Mouse (Mus musculus): ENCODE measurements at regions not wholly inside any gene's neighbourhood (a gene's known extent, or its start where the extent isn't known, plus 50 kb on each side); places are given as distances from the start of the nearest gene placed in this dataset.
"Not testable (repeated sequence)": the region's sequence is repeated elsewhere in the genome, so short reads cannot be mapped to it uniquely, and the experiment has no call there.

DNA sequence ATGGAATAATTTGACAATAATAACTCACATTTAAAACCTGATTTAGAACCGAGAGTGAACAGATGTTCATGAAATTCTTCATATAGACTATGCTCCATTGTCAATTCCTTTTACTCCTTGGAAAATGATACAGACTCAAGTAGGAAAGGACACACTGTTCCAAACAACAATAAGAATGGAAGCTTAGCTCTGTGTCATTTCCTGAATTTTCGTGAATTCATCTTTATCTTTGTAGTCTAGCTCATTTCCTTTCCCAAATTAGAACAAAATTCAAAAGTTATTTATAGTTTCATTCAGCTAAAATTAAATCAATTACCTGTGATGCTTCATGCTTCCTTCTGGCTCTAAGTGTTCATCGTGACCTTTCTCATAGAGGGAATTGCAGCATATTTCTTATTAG, 553.2 kb upstream of the Adamts5 start:
- Histone ChIP-seq H3K4me1 (ENCODE audit: insufficient read depth) (no peaks in the 10 kb centered on the region), H3K9me3 (ENCODE audit: low read length) (no peaks in the 10 kb centered on the region), H3K27ac (ENCODE audit: low read depth, low read length) (no peak overlapping the region), H3K9ac (no peak overlapping the region), H3K36me3 (ENCODE audit: insufficient read depth) (no peaks in the 10 kb centered on the region), H3K4me2 (ENCODE audit: low read depth) (no peak overlapping the region), H3K4me3 (ENCODE audit: low read depth, low read length) (no peak overlapping the region), H3K27me3 (ENCODE audit: insufficient read depth, low read length) (no peaks in the 10 kb centered on the region)
- DNase-seq: no peak
- TF ChIP-seq CTCF (IDR thresholded peaks at IDR 0.05; ENCODE audit: low read depth): no peak
- ATAC-seq: no peak
- WGBS: 66% methylated on average over 3 of the region's 3 CpGs

DNA sequence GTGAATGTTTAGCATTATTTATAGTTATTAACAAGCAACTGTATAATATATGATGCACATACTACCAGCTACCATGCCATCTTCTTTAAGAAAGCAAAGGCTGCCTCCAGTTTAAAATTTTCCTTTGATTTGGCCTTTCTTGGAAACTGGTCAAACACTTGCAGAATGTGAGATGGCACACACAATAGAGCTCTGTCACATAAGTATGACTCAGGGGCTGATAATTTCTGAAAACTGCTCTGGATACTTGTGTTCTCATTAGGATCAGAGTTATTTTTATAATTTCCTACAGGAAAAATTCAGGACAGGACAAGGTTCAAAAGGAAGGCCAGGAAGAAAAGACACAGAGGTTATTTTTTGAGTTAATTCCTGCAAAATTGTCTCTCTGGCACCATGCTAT, 552.4 kb upstream of the Adamts5 start:
- ATAC-seq (no peak), DNase-seq (no peak)
- no peak for TF ChIP-seq CTCF (IDR thresholded peaks at IDR 0.05; ENCODE audit: low read depth)
- Histone ChIP-seq H3K4me3 (ENCODE audit: low read depth, low read length) (no peak overlapping the region), H3K4me2 (ENCODE audit: low read depth) (no peak overlapping the region), H3K9ac (no peak overlapping the region), H3K36me3 (ENCODE audit: insufficient read depth) (no peaks in the 10 kb centered on the region), H3K27ac (ENCODE audit: low read depth, low read length) (no peak overlapping the region), H3K9me3 (ENCODE audit: low read length) (no peaks in the 10 kb centered on the region), H3K4me1 (ENCODE audit: insufficient read depth) (no peaks in the 10 kb centered on the region), H3K27me3 (ENCODE audit: insufficient read depth, low read length) (no peaks in the 10 kb centered on the region)

DNA sequence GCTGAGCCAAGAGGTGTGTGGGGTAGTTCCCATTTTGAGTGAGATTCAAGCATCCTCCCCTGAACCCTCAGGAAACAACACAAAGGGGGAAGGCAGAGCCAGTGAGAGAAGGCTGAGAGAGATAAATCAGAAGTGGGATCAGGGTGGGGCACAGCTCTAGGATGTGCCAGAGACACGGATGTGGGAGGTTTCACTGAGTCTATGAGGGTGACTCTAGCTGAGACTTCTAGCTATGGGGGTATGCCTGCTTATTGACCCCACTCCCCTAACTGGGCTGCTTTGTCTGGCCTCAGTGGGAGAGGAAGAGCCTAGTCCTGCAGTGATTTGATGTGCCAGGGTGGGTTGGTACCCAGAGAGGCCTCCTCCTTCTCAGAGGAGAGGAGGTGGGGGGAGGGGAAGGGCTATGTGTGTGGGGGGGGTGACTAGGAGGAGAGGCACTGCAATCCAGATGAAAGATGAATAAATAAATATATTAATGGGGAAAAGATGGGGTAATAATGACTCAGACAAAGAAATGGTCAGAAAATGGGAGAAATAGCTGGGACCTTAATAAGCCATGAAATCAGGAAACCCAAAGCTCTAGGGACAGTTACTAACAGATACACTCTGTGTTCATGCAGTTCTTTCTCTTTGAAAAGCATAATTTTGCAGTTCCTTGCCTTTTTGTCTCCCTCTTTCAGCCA, 547.0 kb upstream of the Adamts5 start:
- Histone ChIP-seq H3K4me1 (ENCODE audit: insufficient read depth) (no peaks in the 10 kb centered on the region), H3K4me3 (ENCODE audit: low read depth, low read length) (no peak overlapping the region), H3K36me3 (ENCODE audit: insufficient read depth) (no peaks in the 10 kb centered on the region), H3K9me3 (ENCODE audit: low read length) (no peaks in the 10 kb centered on the region), H3K9ac (no peak overlapping the region), H3K27me3 (ENCODE audit: insufficient read depth, low read length) (no peaks in the 10 kb centered on the region), H3K4me2 (ENCODE audit: low read depth) (no peak overlapping the region), H3K27ac (ENCODE audit: low read depth, low read length) (no peak overlapping the region)
- DNase-seq (no peak), ATAC-seq (no peak)
- TF ChIP-seq CTCF (IDR thresholded peaks at IDR 0.05; ENCODE audit: low read depth): no peak
- WGBS: 28% methylated on average over 1 of the region's 1 CpGs

DNA sequence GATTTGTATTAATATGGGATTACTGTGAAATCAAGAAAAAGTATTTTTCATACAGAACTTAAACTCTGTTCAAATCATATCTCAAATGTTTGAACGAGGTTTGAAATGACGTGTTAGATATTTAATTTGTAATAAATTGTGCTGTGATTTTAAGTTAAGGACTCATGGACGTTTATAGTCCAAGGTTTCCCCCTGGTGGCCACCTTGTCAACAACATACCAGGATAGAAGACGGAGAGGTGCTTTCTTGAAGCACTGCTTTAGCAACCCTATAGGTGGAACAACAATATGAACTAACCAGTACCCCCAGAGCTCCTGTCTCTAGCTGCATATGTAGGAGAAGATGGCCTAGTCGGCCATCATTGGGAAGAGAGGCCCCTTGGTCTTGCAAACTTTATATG, 517.8 kb upstream of the Adamts5 start:
- H3K9ac ChIP-seq; H3K9me3 ChIP-seq (ENCODE audit: low read length); H3K27ac ChIP-seq (ENCODE audit: low read depth, low read length); H3K36me3 ChIP-seq (ENCODE audit: insufficient read depth); H3K4me2 ChIP-seq (ENCODE audit: low read depth); H3K4me1 ChIP-seq (ENCODE audit: insufficient read depth); H3K4me3 ChIP-seq (ENCODE audit: low read depth, low read length); H3K27me3 ChIP-seq (ENCODE audit: insufficient read depth, low read length): not testable (repeated sequence)
- DNase-seq (peak; percentile 84), ATAC-seq (peak; percentile 75)
- WGBS: 7% methylated on average over 5 of the region's 5 CpGs
- peak; percentile 79 for TF ChIP-seq CTCF (IDR thresholded peaks at IDR 0.05; ENCODE audit: low read depth)

- no peak for TF ChIP-seq CTCF (IDR thresholded peaks at IDR 0.05; ENCODE audit: low read depth)
- WGBS: 84% methylated on average over 2 of the region's 2 CpGs
- DNase-seq: no peak
- Histone ChIP-seq H3K4me3 (ENCODE audit: low read depth, low read length) (no peak overlapping the region), H3K9ac (no peak overlapping the region), H3K4me2 (ENCODE audit: low read depth) (no peak overlapping the region), H3K27me3 (ENCODE audit: insufficient read depth, low read length) (no peaks in the 10 kb centered on the region), H3K27ac (ENCODE audit: low read depth, low read length) (no peak overlapping the region), H3K4me1 (ENCODE audit: insufficient read depth) (no peaks in the 10 kb centered on the region), H3K36me3 (ENCODE audit: insufficient read depth) (no peaks in the 10 kb centered on the region), H3K9me3 (ENCODE audit: low read length) (no peaks in the 10 kb centered on the region)
- no peak for ATAC-seq
Observed at GRCm38 (mm10) chr16:86404309-86404708, 502.7 kb upstream of the Adamts5 start.

GRCm38 (mm10) chr16:86401381-86401780, 499.8 kb upstream of the Adamts5 start:
- Histone ChIP-seq H3K27ac (ENCODE audit: low read depth, low read length) (no peak overlapping the region), H3K27me3 (ENCODE audit: insufficient read depth, low read length) (no peaks in the 10 kb centered on the region), H3K9ac (no peak overlapping the region), H3K36me3 (ENCODE audit: insufficient read depth) (no peaks in the 10 kb centered on the region), H3K4me2 (ENCODE audit: low read depth) (no peak overlapping the region), H3K4me3 (ENCODE audit: low read depth, low read length) (no peak overlapping the region), H3K9me3 (ENCODE audit: low read length) (no peaks in the 10 kb centered on the region), H3K4me1 (ENCODE audit: insufficient read depth) (no peaks in the 10 kb centered on the region)
- DNase-seq (no peak), ATAC-seq (no peak)
- TF ChIP-seq CTCF (IDR thresholded peaks at IDR 0.05; ENCODE audit: low read depth): no peak
- 82% methylated on average over 1 of the region's 1 CpGs for WGBS

DNA sequence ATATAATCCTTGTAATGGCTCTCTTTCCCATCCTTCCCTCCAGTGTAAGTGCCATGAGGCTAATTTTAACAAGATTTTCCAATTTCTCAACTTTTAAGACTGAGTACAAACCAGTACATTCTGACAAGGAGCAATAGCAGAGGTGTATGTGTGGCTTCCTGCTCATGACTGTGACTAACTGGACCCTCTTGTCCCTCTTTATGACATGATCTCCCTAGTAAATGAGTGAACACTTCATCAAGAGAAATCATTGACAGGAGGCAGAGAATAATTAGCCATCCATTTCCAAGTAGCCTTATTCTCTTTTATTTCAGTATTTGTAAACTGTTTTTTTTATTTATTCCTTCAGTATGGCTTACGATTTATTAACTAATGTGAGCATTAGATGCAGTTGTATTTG, 497.7 kb upstream of the Adamts5 start:
- DNase-seq (no peak), ATAC-seq (no peak)
- 86% methylated on average over 1 of the region's 1 CpGs for WGBS
- Histone ChIP-seq H3K9ac (no peak overlapping the region), H3K27ac (ENCODE audit: low read depth, low read length) (no peak overlapping the region), H3K4me2 (ENCODE audit: low read depth) (no peak overlapping the region), H3K4me3 (ENCODE audit: low read depth, low read length) (no peak overlapping the region), H3K9me3 (ENCODE audit: low read length) (no peaks in the 10 kb centered on the region), H3K4me1 (ENCODE audit: insufficient read depth) (no peaks in the 10 kb centered on the region), H3K36me3 (ENCODE audit: insufficient read depth) (no peaks in the 10 kb centered on the region), H3K27me3 (ENCODE audit: insufficient read depth, low read length) (no peaks in the 10 kb centered on the region)
- no peak for TF ChIP-seq CTCF (IDR thresholded peaks at IDR 0.05; ENCODE audit: low read depth)
